Mouse (Mus musculus) testis, postnatal 14 days (tissue): ENCODE measurements at regions not wholly inside any gene's neighbourhood (a gene's known extent, or its start where the extent isn't known, plus 50 kb on each side); places are given as distances from the start of the nearest gene placed in this dataset.
A peak's percentile ranks its signal among the peaks of the same experiment; 100 is the strongest.

Experiments used
- DNase-seq: peaks from one replicate; pipeline ENCODE4 v3.0.0; 2021; ENCODE audit warnings: low spot score

GRCm38 (mm10) chr16:76232680-76233079 is 140.9 kb downstream of the Nrip1 start:
- DNase-seq: no peak

DNA sequence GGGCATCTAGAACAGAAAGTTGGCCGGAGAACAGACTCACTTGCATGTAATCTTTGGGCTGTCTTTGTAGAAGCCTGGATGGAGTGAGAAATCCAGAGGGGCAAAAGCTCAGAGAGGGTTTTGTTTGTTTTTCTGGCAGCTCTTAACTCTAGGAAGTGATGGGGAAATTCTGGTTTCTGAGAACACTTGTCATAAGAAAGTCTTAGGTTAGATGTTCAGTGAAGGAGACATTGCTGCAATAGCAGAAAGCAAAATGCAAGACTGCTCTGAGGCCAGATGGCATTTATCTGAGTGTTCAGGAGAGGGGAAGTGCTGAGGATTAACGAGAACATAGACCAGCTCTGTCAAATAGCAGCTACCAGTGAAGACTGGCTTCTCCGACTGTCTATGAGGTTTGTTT is 141.5 kb downstream of the Nrip1 start:
- DNase-seq: no peak

GRCm38 (mm10) chr16:76230516-76231302 is 142.9 kb downstream of the Nrip1 start:
- no peak for DNase-seq

GRCm38 (mm10) chr16:76228451-76228850 is 145.2 kb downstream of the Nrip1 start:
- DNase-seq: peak; percentile 28

- DNase-seq: no peak
These were observed 147.2 kb downstream of the Nrip1 start for GRCm38 (mm10) chr16:76226446-76226845.

DNA sequence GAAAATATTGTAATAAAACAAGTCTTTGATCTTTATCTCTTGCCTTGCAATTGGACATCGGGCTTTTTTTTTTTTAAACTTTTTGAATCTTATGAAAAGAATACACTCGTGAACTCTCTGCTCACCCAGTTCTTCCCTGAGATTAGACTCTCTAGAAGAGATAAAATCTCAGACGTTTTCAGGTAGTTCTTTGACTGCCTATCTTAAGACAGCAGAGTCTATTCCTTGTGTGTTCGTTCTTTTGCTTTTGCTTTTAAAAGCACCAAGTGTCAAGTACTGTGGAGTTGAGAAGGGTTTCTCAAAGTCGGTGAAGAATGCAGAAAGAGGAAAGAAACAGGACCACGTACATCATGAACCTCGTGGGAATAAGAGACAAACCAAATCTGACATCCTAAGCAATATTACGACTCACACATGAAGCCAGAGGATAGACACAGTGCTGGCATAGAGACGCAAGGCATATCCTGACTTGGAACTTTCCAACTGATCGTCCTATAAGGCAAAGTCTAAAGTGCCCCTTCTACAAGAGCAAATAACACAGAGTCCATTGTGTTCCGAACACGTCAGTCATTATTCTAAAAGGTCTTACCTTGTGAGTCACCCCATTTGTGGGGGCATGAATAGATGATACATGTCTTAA is 147.9 kb downstream of the Nrip1 start:
- no peak for DNase-seq

DNA sequence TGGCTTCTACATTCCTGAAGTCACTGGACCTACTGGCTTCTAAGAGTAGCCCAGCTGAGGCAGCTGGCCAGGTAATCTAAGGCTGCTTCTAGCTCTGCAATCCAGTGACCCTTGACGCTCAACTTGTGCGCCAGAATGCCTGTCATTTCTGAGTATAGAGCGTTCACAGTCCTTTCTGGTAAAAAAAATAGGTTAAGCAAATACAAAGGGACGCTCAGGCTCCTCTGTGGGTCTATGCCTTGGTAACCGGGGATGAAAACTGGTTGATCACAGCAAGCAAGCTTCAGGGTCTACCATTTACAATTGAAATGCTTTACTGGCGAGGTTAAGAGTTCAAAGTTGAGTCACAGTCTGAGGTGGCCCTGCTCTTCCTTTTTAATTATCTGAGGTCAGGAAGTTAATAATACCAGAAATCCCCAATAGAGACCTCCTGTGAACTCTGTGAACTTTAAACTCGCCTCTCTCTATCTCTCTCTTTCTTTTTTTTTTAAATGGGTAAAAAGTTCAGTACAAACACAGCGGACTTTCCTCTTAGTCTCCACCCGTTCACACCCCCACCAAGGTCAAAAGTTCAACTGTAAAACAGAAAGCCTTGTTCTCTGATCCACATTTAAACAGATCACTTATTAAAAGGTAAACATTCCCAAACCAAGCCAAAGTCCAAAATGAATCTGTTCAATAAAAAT is 148.6 kb downstream of the Nrip1 start:
- no peak for DNase-seq

- no peak for DNase-seq
These were observed 149.9 kb downstream of the Nrip1 start for GRCm38 (mm10) chr16:76223716-76224115.

DNA sequence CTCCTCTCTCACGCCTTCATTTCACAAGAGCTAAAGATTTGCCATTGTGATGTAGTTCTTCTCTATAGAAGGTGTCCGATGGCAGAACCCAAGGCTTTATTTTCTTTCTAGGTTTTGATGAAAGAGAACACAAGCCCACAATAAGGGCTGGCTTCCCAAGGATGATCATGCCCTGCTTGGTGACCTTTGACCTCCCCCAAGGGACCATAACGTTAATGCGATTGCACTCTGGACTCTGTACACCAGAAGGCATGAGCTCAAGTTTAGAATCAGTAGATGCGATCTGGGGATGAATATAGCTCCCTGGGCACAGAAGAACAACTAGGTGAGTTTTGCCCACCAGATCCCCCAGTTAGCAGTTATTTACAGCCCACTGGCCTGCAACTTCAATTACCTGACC is 150.7 kb downstream of the Nrip1 start:
- no peak for DNase-seq

GRCm38 (mm10) chr16:76220466-76220865 is 153.2 kb downstream of the Nrip1 start:
- DNase-seq: no peak

GRCm38 (mm10) chr16:76219233-76219632 is 154.4 kb downstream of the Nrip1 start:
- no peak for DNase-seq

GRCm38 (mm10) chr16:76218310-76219170 is 155.1 kb downstream of the Nrip1 start:
- no peak for DNase-seq

GRCm38 (mm10) chr16:76216184-76216583 is 157.4 kb downstream of the Nrip1 start:
- DNase-seq: peak; percentile 19

DNA sequence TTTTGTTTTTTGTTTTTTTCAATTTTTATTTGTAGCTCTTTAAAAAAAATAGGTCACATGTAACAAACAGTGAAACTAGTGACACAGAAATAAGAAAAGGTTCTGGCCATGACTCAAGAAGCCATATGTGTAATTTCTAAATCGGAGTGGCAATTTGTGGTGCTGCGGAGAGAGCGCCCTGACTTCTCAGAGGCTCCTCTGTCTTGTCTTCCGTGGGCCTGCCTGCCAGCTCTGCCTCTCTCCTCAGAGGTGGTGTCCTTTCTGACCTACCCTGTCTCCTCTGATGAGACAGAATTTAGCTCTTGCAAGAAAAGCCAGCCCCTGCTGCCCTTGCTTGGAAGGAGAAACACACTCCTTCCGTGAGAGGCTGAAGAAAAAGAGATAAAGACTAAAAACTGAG is 158.1 kb downstream of the Nrip1 start:
- no peak for DNase-seq

- DNase-seq: no peak
These were observed 171.7 kb downstream of the Nrip1 start for GRCm38 (mm10) chr16:76201773-76202571.

- DNase-seq: no peak
These were observed 172.6 kb downstream of the Nrip1 start for GRCm38 (mm10) chr16:76200801-76201728.

GRCm38 (mm10) chr16:76200268-76200667 is 173.4 kb downstream of the Nrip1 start:
- no peak for DNase-seq

GRCm38 (mm10) chr16:76199006-76199405 is 174.6 kb downstream of the Nrip1 start:
- no peak for DNase-seq

DNA sequence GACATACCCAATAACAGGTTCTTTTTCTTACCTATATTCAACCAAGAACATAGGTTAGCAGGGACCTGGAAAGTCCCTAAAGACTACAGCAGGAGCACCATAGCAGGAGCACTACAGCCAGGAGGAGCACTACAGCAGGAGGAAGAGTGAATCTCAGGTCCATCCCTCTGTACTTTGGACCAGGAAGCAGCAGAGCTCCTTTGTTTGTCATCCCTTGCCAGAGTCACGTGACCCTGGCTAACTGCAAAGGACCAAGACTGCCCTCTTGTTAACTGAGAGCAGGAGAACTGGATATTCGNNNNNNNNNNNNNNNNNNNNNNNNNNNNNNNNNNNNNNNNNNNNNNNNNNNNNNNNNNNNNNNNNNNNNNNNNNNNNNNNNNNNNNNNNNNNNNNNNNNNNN is 172.2 kb upstream of the Samsn1 start:
- no peak for DNase-seq

DNA sequence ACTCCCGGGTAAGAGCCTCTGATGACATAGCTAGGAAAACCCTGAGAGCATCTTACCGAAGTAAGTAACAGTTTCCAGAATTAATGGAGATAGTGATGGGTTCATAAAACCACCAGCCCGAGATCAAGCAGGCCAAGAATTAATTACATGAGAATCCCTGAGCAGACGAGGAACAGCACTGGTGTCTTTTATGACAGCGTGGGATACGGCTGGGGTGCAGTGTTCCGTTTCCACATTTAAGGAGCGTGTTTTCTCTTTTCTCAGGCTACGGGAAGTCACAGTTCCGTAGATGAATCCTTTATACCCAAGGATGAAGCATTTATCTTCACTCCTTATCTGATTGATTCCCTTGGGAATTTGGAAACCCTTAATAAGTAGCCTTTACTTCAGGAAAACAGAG is 169.1 kb upstream of the Samsn1 start:
- DNase-seq: no peak
